Mouse (Mus musculus) E14TG2a.4 (cell line): ENCODE data around the gene Gpr153.

Source experiments
- H3K27me3 ChIP-seq: 2 replicates; pipeline ENCODE4 v1.6.1; 2014; ENCODE audit warnings: low read length, control low read depth; ENCODE audit not compliant: insufficient read depth
- H3K36me3 ChIP-seq: 2 replicates; pipeline ENCODE4 v1.6.1; 2014; ENCODE audit warnings: low read length, control low read depth; ENCODE audit not compliant: insufficient read depth
- H3K4me1 ChIP-seq: replicated peaks from 2 replicates; pipeline ENCODE4 v1.6.1; 2014; ENCODE audit warnings: low read depth, low read length, control low read depth
- H3K4me3 ChIP-seq: replicated peaks from 2 replicates; pipeline ENCODE4 v1.5.1; 2014; ENCODE audit warnings: mild to moderate bottlenecking, low read length
- H3K9me3 ChIP-seq: 2 replicates; pipeline ENCODE4 v1.6.1; 2014; ENCODE audit warnings: low read length, control low read depth
- CTCF ChIP-seq: conservative IDR thresholded peaks from 2 replicates; pipeline ENCODE4 v1.5.1; 2014; ENCODE audit warnings: low read length
- NANOG ChIP-seq: IDR thresholded peaks from 2 replicates; pipeline ENCODE4 v1.6.1; 2014; ENCODE audit warnings: borderline replicate concordance, low read length, mixed read lengths
- POU5F1 ChIP-seq: IDR thresholded peaks from 2 replicates; pipeline ENCODE4 v1.6.1; 2014; ENCODE audit warnings: low read length, borderline replicate concordance

Gene Gpr153

GRCm38 (mm10) chr4:152296874-152297861 is 23.1 kb downstream of the Gpr153 start, which contains the start of gene Icmt:
Gene Icmt (plus strand): TSS chr4:152297227.
- Histone ChIP-seq H3K27me3 (0 out of 2 replicates have a peak, but pooled peaks cover 6% of the 10 kb centered on the region), H3K36me3 (peaks cover 35% of the 10 kb centered on the region), H3K4me3 (peak within 1 kb of the TSS; percentile 95), H3K4me1 (peaks cover 72% of the 10 kb centered on the region), H3K9me3 (no peaks in the 10 kb centered on the region)
- TF ChIP-seq CTCF (no peak), POU5F1 (no peak), NANOG (no peak)

GRCm38 (mm10) chr4:152298836-152299235 is 24.8 kb downstream of the Gpr153 start:
- Histone ChIP-seq H3K9me3 (no peaks in the 10 kb centered on the region), H3K27me3 (no peaks in the 10 kb centered on the region), H3K36me3 (peaks cover 51% of the 10 kb centered on the region), H3K4me1 (peaks cover 64% of the 10 kb centered on the region), H3K4me3 (peak overlapping the region; percentile 95; the same call in 1 of the 2 replicates)
- TF ChIP-seq POU5F1, result no peak
- TF ChIP-seq NANOG, result no peak
- no peak for TF ChIP-seq CTCF

- Histone ChIP-seq H3K36me3 (peaks cover 63% of the 10 kb centered on the region), H3K27me3 (no peaks in the 10 kb centered on the region), H3K9me3 (no peaks in the 10 kb centered on the region), H3K4me3 (no peak overlapping the region), H3K4me1 (peaks cover 66% of the 10 kb centered on the region)
- no peak for TF ChIP-seq NANOG
- TF ChIP-seq POU5F1, result no peak
These were observed 26.3 kb downstream of the Gpr153 start for GRCm38 (mm10) chr4:152300375-152300774.

GRCm38 (mm10) chr4:152302012-152302411 is 28.0 kb downstream of the Gpr153 start:
- H3K36me3 ChIP-seq, result peaks cover 70% of the 10 kb centered on the region
- no peak overlapping the region for H3K4me3 ChIP-seq

GRCm38 (mm10) chr4:152303172-152303571 is 29.1 kb downstream of the Gpr153 start:
- no peaks in the 10 kb centered on the region for H3K9me3 ChIP-seq
- no peaks in the 10 kb centered on the region for H3K27me3 ChIP-seq
- H3K4me1 ChIP-seq, result peaks cover 67% of the 10 kb centered on the region
- TF ChIP-seq POU5F1, result no peak
- TF ChIP-seq NANOG, result no peak
- TF ChIP-seq CTCF, result no peak
- H3K4me3 ChIP-seq, result no peak overlapping the region
- H3K36me3 ChIP-seq, result peaks cover 77% of the 10 kb centered on the region

More at GRCm38 (mm10) chr4:152302012-152302411, 28.0 kb downstream of the Gpr153 start:
- peaks cover 66% of the 10 kb centered on the region for H3K4me1 ChIP-seq
- TF ChIP-seq CTCF (no peak), POU5F1 (no peak), NANOG (no peak)
- no peaks in the 10 kb centered on the region for H3K9me3 ChIP-seq
- H3K27me3 ChIP-seq, result no peaks in the 10 kb centered on the region

GRCm38 (mm10) chr4:152304685-152305084 is 30.7 kb downstream of the Gpr153 start:
- peaks cover 54% of the 10 kb centered on the region for H3K4me1 ChIP-seq
- no peaks in the 10 kb centered on the region for H3K9me3 ChIP-seq
- H3K4me3 ChIP-seq, result no peak overlapping the region
- H3K36me3 ChIP-seq, result peaks cover 70% of the 10 kb centered on the region
- TF ChIP-seq POU5F1, result no peak
- TF ChIP-seq CTCF, result no peak
- TF ChIP-seq NANOG, result no peak
- no peaks in the 10 kb centered on the region for H3K27me3 ChIP-seq

- Histone ChIP-seq H3K27me3 (no peaks in the 10 kb centered on the region), H3K36me3 (peaks cover 62% of the 10 kb centered on the region), H3K4me1 (peaks cover 52% of the 10 kb centered on the region), H3K9me3 (no peaks in the 10 kb centered on the region), H3K4me3 (no peak overlapping the region)
- no peak for TF ChIP-seq POU5F1
These were observed 32.0 kb downstream of the Gpr153 start for GRCm38 (mm10) chr4:152305991-152306390.

- H3K36me3 ChIP-seq, result peaks cover 46% of the 10 kb centered on the region
- H3K9me3 ChIP-seq, result no peaks in the 10 kb centered on the region
- peaks cover 3% of the 10 kb centered on the region for H3K27me3 ChIP-seq
- peaks cover 53% of the 10 kb centered on the region for H3K4me1 ChIP-seq
- TF ChIP-seq CTCF (no peak), NANOG (no peak)
- H3K4me3 ChIP-seq, result no peak overlapping the region
These were observed 33.5 kb downstream of the Gpr153 start for GRCm38 (mm10) chr4:152307542-152307941.

- TF ChIP-seq CTCF (no peak), NANOG (no peak), POU5F1 (no peak)
- Histone ChIP-seq H3K9me3 (no peaks in the 10 kb centered on the region), H3K4me3 (peak overlapping the region; percentile 77), H3K4me1 (peaks cover 59% of the 10 kb centered on the region), H3K27me3 (peaks cover 43% of the 10 kb centered on the region), H3K36me3 (peaks cover 13% of the 10 kb centered on the region)
These were observed 38.2 kb downstream of the Gpr153 start for GRCm38 (mm10) chr4:152312186-152312585.
